Mouse (Mus musculus) E14TG2a.4 (cell line): Measurements from ENCODE around the gene Mgat5.

ENCODE experiments used
- H3K27me3 ChIP-seq: 2 replicates; pipeline ENCODE4 v1.6.1; 2014; ENCODE audit warnings: low read length, control low read depth; ENCODE audit not compliant: insufficient read depth
- H3K36me3 ChIP-seq: 2 replicates; pipeline ENCODE4 v1.6.1; 2014; ENCODE audit warnings: low read length, control low read depth; ENCODE audit not compliant: insufficient read depth
- H3K4me1 ChIP-seq: replicated peaks from 2 replicates; pipeline ENCODE4 v1.6.1; 2014; ENCODE audit warnings: low read depth, low read length, control low read depth
- H3K4me3 ChIP-seq: replicated peaks from 2 replicates; pipeline ENCODE4 v1.5.1; 2014; ENCODE audit warnings: mild to moderate bottlenecking, low read length
- H3K9me3 ChIP-seq: 2 replicates; pipeline ENCODE4 v1.6.1; 2014; ENCODE audit warnings: low read length, control low read depth
- CTCF ChIP-seq: conservative IDR thresholded peaks from 2 replicates; pipeline ENCODE4 v1.5.1; 2014; ENCODE audit warnings: low read length
- NANOG ChIP-seq: IDR thresholded peaks from 2 replicates; pipeline ENCODE4 v1.6.1; 2014; ENCODE audit warnings: borderline replicate concordance, low read length, mixed read lengths
- POU5F1 ChIP-seq: IDR thresholded peaks from 2 replicates; pipeline ENCODE4 v1.6.1; 2014; ENCODE audit warnings: low read length, borderline replicate concordance

The Mgat5 gene

GRCm38 (mm10) chr1:127318486-127318885 lies 113.7 kb downstream of the Mgat5 start:
- no peaks in the 10 kb centered on the region for H3K36me3 ChIP-seq
- no peaks in the 10 kb centered on the region for H3K9me3 ChIP-seq
- peaks cover 48% of the 10 kb centered on the region for H3K4me1 ChIP-seq

GRCm38 (mm10) chr1:127319768-127320167 lies 115.0 kb downstream of the Mgat5 start:
- no peaks in the 10 kb centered on the region for H3K27me3 ChIP-seq
- TF ChIP-seq POU5F1 (no peak), NANOG (no peak)
- peaks cover 36% of the 10 kb centered on the region for H3K4me1 ChIP-seq
- H3K36me3 ChIP-seq = no peaks in the 10 kb centered on the region
- no peak overlapping the region for H3K4me3 ChIP-seq
- H3K9me3 ChIP-seq = no peaks in the 10 kb centered on the region

More at GRCm38 (mm10) chr1:127318486-127318885, 113.7 kb downstream of the Mgat5 start:
- no peaks in the 10 kb centered on the region for H3K27me3 ChIP-seq
- TF ChIP-seq CTCF = no peak
- no peak for TF ChIP-seq NANOG
- no peak for TF ChIP-seq POU5F1
- H3K4me3 ChIP-seq = no peak overlapping the region

GRCm38 (mm10) chr1:127320956-127321355 lies 116.1 kb downstream of the Mgat5 start:
- H3K9me3 ChIP-seq = no peaks in the 10 kb centered on the region
- H3K27me3 ChIP-seq = no peaks in the 10 kb centered on the region
- H3K4me3 ChIP-seq = 0 out of 2 replicates have a peak overlapping the region, but pooled peaks have one; percentile 20
- peaks cover 29% of the 10 kb centered on the region for H3K4me1 ChIP-seq
- H3K36me3 ChIP-seq = 0 out of 2 replicates have a peak, but pooled peaks cover 3% of the 10 kb centered on the region
- TF ChIP-seq NANOG (no peak), CTCF (no peak), POU5F1 (no peak)

- peaks cover 28% of the 10 kb centered on the region for H3K4me1 ChIP-seq
- H3K27me3 ChIP-seq = no peaks in the 10 kb centered on the region
- TF ChIP-seq NANOG (no peak), POU5F1 (no peak), CTCF (no peak)
- H3K4me3 ChIP-seq = peak overlapping the region; percentile 20; the same call in 1 of the 2 replicates
- 0 out of 2 replicates have a peak, but pooled peaks cover 3% of the 10 kb centered on the region for H3K36me3 ChIP-seq
- no peaks in the 10 kb centered on the region for H3K9me3 ChIP-seq
Measured at GRCm38 (mm10) chr1:127321638-127322037, 116.8 kb downstream of the Mgat5 start.

- H3K9me3 ChIP-seq = no peaks in the 10 kb centered on the region
Measured at GRCm38 (mm10) chr1:127322169-127322805, 117.5 kb downstream of the Mgat5 start.

GRCm38 (mm10) chr1:127325601-127326198 lies 120.9 kb downstream of the Mgat5 start:
- H3K27me3 ChIP-seq = no peaks in the 10 kb centered on the region
- no peak overlapping the region for H3K4me3 ChIP-seq
- H3K9me3 ChIP-seq = no peaks in the 10 kb centered on the region
- H3K36me3 ChIP-seq = 0 out of 2 replicates have a peak, but pooled peaks cover 3% of the 10 kb centered on the region
- H3K4me1 ChIP-seq = peaks cover 24% of the 10 kb centered on the region
- TF ChIP-seq NANOG (no peak), CTCF (no peak), POU5F1 (no peak)

More at GRCm38 (mm10) chr1:127322169-127322805, 117.5 kb downstream of the Mgat5 start:
- Histone ChIP-seq H3K4me1 (peaks cover 28% of the 10 kb centered on the region), H3K36me3 (0 out of 2 replicates have a peak, but pooled peaks cover 3% of the 10 kb centered on the region), H3K27me3 (no peaks in the 10 kb centered on the region), H3K4me3 (no peak overlapping the region)
- TF ChIP-seq NANOG = no peak
- no peak for TF ChIP-seq POU5F1
- TF ChIP-seq CTCF = no peak

GRCm38 (mm10) chr1:127327773-127328172 lies 123.0 kb downstream of the Mgat5 start:
- 0 out of 2 replicates have a peak, but pooled peaks cover 3% of the 10 kb centered on the region for H3K36me3 ChIP-seq
- no peaks in the 10 kb centered on the region for H3K9me3 ChIP-seq
- no peaks in the 10 kb centered on the region for H3K27me3 ChIP-seq
- H3K4me3 ChIP-seq = no peak overlapping the region
- TF ChIP-seq CTCF = no peak
- TF ChIP-seq NANOG = no peak
- TF ChIP-seq POU5F1 = no peak
- H3K4me1 ChIP-seq = peaks cover 7% of the 10 kb centered on the region; the same call in 1 of the 2 replicates

GRCm38 (mm10) chr1:127328354-127328875 lies 123.6 kb downstream of the Mgat5 start:
- Histone ChIP-seq H3K9me3 (no peaks in the 10 kb centered on the region), H3K4me3 (no peak overlapping the region), H3K36me3 (0 out of 2 replicates have a peak, but pooled peaks cover 3% of the 10 kb centered on the region), H3K4me1 (peaks cover 6% of the 10 kb centered on the region; the same call in 1 of the 2 replicates), H3K27me3 (no peaks in the 10 kb centered on the region)
- TF ChIP-seq POU5F1 (no peak), NANOG (no peak), CTCF (no peak)
